Mouse (Mus musculus): ENCODE results near the gene Golm1. TPM values are rescaled to one million over a fixed set of nuclear protein-coding genes. Genes with fewer than 3 reads are reported as not detected.

Golm1 gene
- polyA plus RNA-seq, 1 experiment from 2014 or later = 109 TPM

DNA sequence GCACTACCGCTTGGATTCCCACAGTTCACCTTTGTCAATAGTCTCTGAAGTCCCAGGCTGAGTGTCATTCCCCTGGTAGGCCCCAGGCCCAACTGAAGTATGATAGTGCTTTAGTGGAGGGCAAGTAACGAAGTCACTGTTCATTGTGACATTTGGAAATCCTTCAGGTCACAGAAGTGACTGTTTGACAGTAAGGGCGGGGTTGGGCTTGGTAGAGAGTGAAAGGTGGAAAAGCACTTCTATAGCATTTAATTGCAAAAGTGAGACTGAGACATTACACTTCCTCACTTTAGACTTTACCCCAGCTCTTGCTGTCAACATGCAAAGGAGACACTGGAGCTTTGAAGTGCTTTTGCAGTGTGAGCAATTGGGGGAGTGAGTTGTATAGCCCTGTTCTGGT, 18.4 kb upstream of the Golm1 start, which contains the start of gene 4921517D22Rik:
Gene 4921517D22Rik, minus strand, starts transcription at position 101 of the 400 bp plus-strand sequence.
- Histone ChIP-seq H3K9me3 (peaks cover 6% of the 10 kb centered on the region; the same call in 1 of the 2 replicates), H3K27me3 (no peaks in the 10 kb centered on the region), H3K4me2 (no peak within 1 kb of the TSS), H3K4me1 (peaks cover 4% of the 10 kb centered on the region; the same call in 1 of the 2 replicates), H3K9ac (no peak within 1 kb of the TSS), H3K4me3 (replicated peaks) (no peak within 1 kb of the TSS), H3K27ac (no peak within 1 kb of the TSS), H3K36me3 (replicated peaks) (no peaks in the 10 kb centered on the region)
- 83% methylated on average over 3 of the region's 3 CpGs for WGBS
- ATAC-seq (ENCODE audit: low FRiP score) = no peak

- H3K4me3 ChIP-seq (replicated peaks) = no peak overlapping the region
- H3K27me3 ChIP-seq = no peaks in the 10 kb centered on the region
- no peak overlapping the region for H3K9ac ChIP-seq
- H3K27ac ChIP-seq = no peak overlapping the region
- WGBS = 37% methylated on average over 10 of the region's 10 CpGs
- no peaks in the 10 kb centered on the region for H3K36me3 ChIP-seq (replicated peaks)
- H3K9me3 ChIP-seq = peaks cover 6% of the 10 kb centered on the region; the same call in 1 of the 2 replicates
- no peak overlapping the region for H3K4me2 ChIP-seq
- H3K4me1 ChIP-seq = peaks cover 4% of the 10 kb centered on the region; the same call in 1 of the 2 replicates
- no peak for ATAC-seq (ENCODE audit: low FRiP score)
These were observed 15.9 kb upstream of the Golm1 start for GRCm38 (mm10) chr13:59691478-59691877.

GRCm38 (mm10) chr13:59690576-59690975, 15.0 kb upstream of the Golm1 start:
- H3K4me3 ChIP-seq (replicated peaks) = no peak overlapping the region
- no peak for ATAC-seq (ENCODE audit: low FRiP score)
- 86% methylated on average over 7 of the region's 7 CpGs for WGBS
- H3K4me1 ChIP-seq = peaks cover 4% of the 10 kb centered on the region; the same call in 1 of the 2 replicates
- H3K36me3 ChIP-seq (replicated peaks) = no peaks in the 10 kb centered on the region
- no peak overlapping the region for H3K4me2 ChIP-seq
- no peaks in the 10 kb centered on the region for H3K27me3 ChIP-seq
- no peak overlapping the region for H3K27ac ChIP-seq
- H3K9ac ChIP-seq = no peak overlapping the region
- peaks cover 6% of the 10 kb centered on the region; the same call in 1 of the 2 replicates for H3K9me3 ChIP-seq

- H3K27me3 ChIP-seq = no peaks in the 10 kb centered on the region
These were observed 14.2 kb upstream of the Golm1 start for GRCm38 (mm10) chr13:59689843-59690242.

DNA sequence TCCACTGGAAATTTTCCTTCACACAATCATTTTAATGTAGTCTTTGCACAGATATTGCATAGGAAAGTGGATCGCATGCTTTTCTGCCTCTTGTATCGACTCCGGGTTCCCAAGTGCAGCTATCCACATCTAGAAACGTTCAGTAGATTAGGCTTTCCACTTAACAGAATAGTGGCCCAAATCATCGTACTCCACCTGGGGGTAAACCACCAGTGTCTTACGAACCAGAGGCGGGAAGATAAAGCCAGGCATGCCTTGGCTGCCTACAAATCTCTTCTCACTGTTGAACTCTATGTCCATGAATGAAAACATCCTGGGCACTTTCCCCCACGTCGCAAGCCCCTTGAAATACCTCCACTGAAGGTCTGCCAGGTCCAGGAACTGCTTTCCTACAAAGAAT, 13.7 kb upstream of the Golm1 start:
- peaks cover 4% of the 10 kb centered on the region; the same call in 1 of the 2 replicates for H3K4me1 ChIP-seq
- ATAC-seq (ENCODE audit: low FRiP score) = no peak
- no peak overlapping the region for H3K27ac ChIP-seq
- H3K9ac ChIP-seq = no peak overlapping the region
- no peaks in the 10 kb centered on the region for H3K36me3 ChIP-seq (replicated peaks)
- H3K9me3 ChIP-seq = peaks cover 6% of the 10 kb centered on the region; the same call in 1 of the 2 replicates
- H3K4me2 ChIP-seq = no peak overlapping the region
- H3K4me3 ChIP-seq (replicated peaks) = no peak overlapping the region
- no peaks in the 10 kb centered on the region for H3K27me3 ChIP-seq
- WGBS = 87% methylated on average over 9 of the region's 9 CpGs

More at GRCm38 (mm10) chr13:59689843-59690242, 14.2 kb upstream of the Golm1 start:
- Histone ChIP-seq H3K4me2 (no peak overlapping the region), H3K9me3 (peaks cover 6% of the 10 kb centered on the region; the same call in 1 of the 2 replicates), H3K4me3 (replicated peaks) (no peak overlapping the region), H3K27ac (no peak overlapping the region), H3K4me1 (peaks cover 4% of the 10 kb centered on the region; the same call in 1 of the 2 replicates), H3K9ac (no peak overlapping the region), H3K36me3 (replicated peaks) (no peaks in the 10 kb centered on the region)
- ATAC-seq (ENCODE audit: low FRiP score) = no peak
- WGBS = 93% methylated on average over 3 of the region's 3 CpGs

- Histone ChIP-seq H3K4me2 (no peak overlapping the region), H3K27ac (no peak overlapping the region), H3K27me3 (no peaks in the 10 kb centered on the region), H3K9ac (no peak overlapping the region), H3K4me1 (peaks cover 4% of the 10 kb centered on the region; the same call in 1 of the 2 replicates), H3K9me3 (peaks cover 6% of the 10 kb centered on the region; the same call in 1 of the 2 replicates), H3K4me3 (replicated peaks) (no peak overlapping the region), H3K36me3 (replicated peaks) (no peaks in the 10 kb centered on the region)
- no peak for ATAC-seq (ENCODE audit: low FRiP score)
- 77% methylated on average over 13 of the region's 13 CpGs for WGBS
These were observed 12.7 kb upstream of the Golm1 start for GRCm38 (mm10) chr13:59688338-59688770.

- Histone ChIP-seq H3K27me3 (no peaks in the 10 kb centered on the region), H3K9me3 (no peaks in the 10 kb centered on the region), H3K27ac (no peak overlapping the region), H3K4me3 (replicated peaks) (no peak overlapping the region), H3K9ac (no peak overlapping the region), H3K4me1 (no peaks in the 10 kb centered on the region), H3K4me2 (no peak overlapping the region), H3K36me3 (replicated peaks) (no peaks in the 10 kb centered on the region)
- no peak for ATAC-seq (ENCODE audit: low FRiP score)
- 83% methylated on average over 3 of the region's 3 CpGs for WGBS
These were observed 9.6 kb upstream of the Golm1 start for GRCm38 (mm10) chr13:59685236-59685635.

- H3K4me1 ChIP-seq = no peaks in the 10 kb centered on the region
These were observed 7.0 kb upstream of the Golm1 start for GRCm38 (mm10) chr13:59682629-59683028.

DNA sequence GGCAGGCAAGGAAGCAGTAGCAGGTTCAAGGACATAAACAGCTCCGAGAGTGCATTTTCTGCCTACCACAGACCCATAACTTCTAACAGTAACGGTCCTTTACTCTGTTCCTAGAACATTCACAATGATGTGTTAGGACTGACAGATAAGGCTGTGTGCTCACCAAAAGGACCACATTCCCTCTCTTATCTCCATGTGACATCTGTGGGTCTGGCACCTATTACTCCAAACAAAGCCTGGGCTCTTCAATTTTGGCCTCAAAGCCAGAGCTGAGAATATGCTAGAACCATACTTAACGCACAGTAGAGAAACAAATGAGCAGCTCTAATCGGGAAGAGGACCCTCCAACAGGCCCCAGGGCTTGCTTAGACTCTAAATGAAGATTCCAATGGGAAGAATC, 4.3 kb upstream of the Golm1 start:
- WGBS = 79% methylated on average over 4 of the region's 4 CpGs
- Histone ChIP-seq H3K4me1 (no peaks in the 10 kb centered on the region), H3K27ac (no peak overlapping the region), H3K4me2 (no peak overlapping the region), H3K9ac (no peak overlapping the region), H3K4me3 (replicated peaks) (no peak overlapping the region), H3K36me3 (replicated peaks) (no peaks in the 10 kb centered on the region), H3K27me3 (no peaks in the 10 kb centered on the region), H3K9me3 (no peaks in the 10 kb centered on the region)
- no peak for ATAC-seq (ENCODE audit: low FRiP score)

More at GRCm38 (mm10) chr13:59682629-59683028, 7.0 kb upstream of the Golm1 start:
- ATAC-seq (ENCODE audit: low FRiP score) = no peak
- Histone ChIP-seq H3K9ac (no peak overlapping the region), H3K27ac (no peak overlapping the region), H3K36me3 (replicated peaks) (no peaks in the 10 kb centered on the region), H3K27me3 (no peaks in the 10 kb centered on the region), H3K4me3 (replicated peaks) (no peak overlapping the region), H3K9me3 (no peaks in the 10 kb centered on the region), H3K4me2 (no peak overlapping the region)
- 36% methylated on average over 7 of the region's 7 CpGs for WGBS

- ATAC-seq (ENCODE audit: low FRiP score) = no peak
- 63% methylated on average over 4 of the region's 4 CpGs for WGBS
These were observed 3.7 kb upstream of the Golm1 start for GRCm38 (mm10) chr13:59679306-59679705.

GRCm38 (mm10) chr13:59676316-59677229, 962 bp upstream of the Golm1 start:
- Histone ChIP-seq H3K9me3 (no peaks in the 10 kb centered on the region), H3K36me3 (replicated peaks) (no peaks in the 10 kb centered on the region; the same call in 1 of the 2 replicates), H3K9ac (no peak overlapping the region), H3K4me2 (peak overlapping the region; percentile 64), H3K27me3 (no peaks in the 10 kb centered on the region), H3K4me1 (peaks cover 19% of the 10 kb centered on the region), H3K4me3 (replicated peaks) (no peak overlapping the region), H3K27ac (no peak overlapping the region)
- 84% methylated on average over 12 of the region's 12 CpGs for WGBS
- ATAC-seq (ENCODE audit: low FRiP score) = no peak

More at GRCm38 (mm10) chr13:59679306-59679705, 3.7 kb upstream of the Golm1 start:
- Histone ChIP-seq H3K4me2 (no peak overlapping the region), H3K4me1 (no peaks in the 10 kb centered on the region), H3K4me3 (replicated peaks) (no peak overlapping the region), H3K9ac (no peak overlapping the region), H3K27ac (no peak overlapping the region), H3K36me3 (replicated peaks) (no peaks in the 10 kb centered on the region), H3K9me3 (no peaks in the 10 kb centered on the region), H3K27me3 (no peaks in the 10 kb centered on the region)

DNA sequence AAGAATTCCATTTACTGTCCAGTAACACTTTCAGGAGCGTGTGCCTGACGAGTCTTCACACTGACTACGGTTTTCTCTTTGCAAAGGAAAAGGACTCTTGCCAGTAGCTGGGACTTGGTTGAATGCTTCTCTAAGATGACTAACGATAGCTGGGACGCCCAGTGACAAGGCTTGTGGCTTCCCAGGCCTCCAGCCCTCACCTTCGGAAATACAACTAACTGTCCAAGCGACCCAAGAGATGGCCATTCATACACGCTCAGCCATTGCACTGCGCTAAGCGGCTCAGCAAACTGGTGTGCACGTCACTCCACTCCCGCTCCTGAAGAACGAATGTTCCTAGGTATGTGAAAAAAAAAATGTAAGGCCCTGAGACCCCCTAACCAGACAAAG, 855 bp downstream of the Golm1 start:
- Histone ChIP-seq H3K27ac (peak overlapping the region; percentile 88), H3K9ac (peak overlapping the region; percentile 90), H3K36me3 (replicated peaks) (no peaks in the 10 kb centered on the region; the same call in 1 of the 2 replicates), H3K4me2 (peak overlapping the region; percentile 64), H3K4me1 (peaks cover 23% of the 10 kb centered on the region), H3K9me3 (no peaks in the 10 kb centered on the region), H3K27me3 (no peaks in the 10 kb centered on the region), H3K4me3 (replicated peaks) (peak overlapping the region; percentile 75)
- ATAC-seq (ENCODE audit: low FRiP score) = no peak
- under 1% methylated on average over 13 of the region's 13 CpGs for WGBS
